Mouse (Mus musculus) adrenal gland, postnatal 10 days (tissue): Measurements from ENCODE around the gene Tfap2d. TPM values are rescaled to one million over a fixed set of nuclear protein-coding genes. Genes with fewer than 3 reads are reported as not detected.
A peak's percentile ranks its signal among the peaks of the same experiment; 100 is the strongest.

ENCODE experiments used
- DNase-seq: peaks from one replicate; pipeline ENCODE4 v3.0.0; 2021; ENCODE audit warnings: mixed read lengths
- long read RNA-seq, 2 experiments: library from polyadenylated mRNA; stranded (forward); transcript quantifications; one replicate each; pipeline ENCODE4 v2.0.0; 2021
- total RNA-seq, 2 experiments: library from RNA; stranded (reverse); gene quantifications; 2 replicates each; pipeline ENCODE4 v1.2.3; 2021

Tfap2d gene
- not detected for total RNA-seq
- long read RNA-seq, experiment 1: 0 reads
- long read RNA-seq, experiment 2: 0 reads

- no peak for DNase-seq
These were observed at the start of gene Tfap2d for GRCm38 (mm10) chr1:19102631-19103030. Tfap2d (plus strand) TSS chr1:19103022.

- no peak for DNase-seq
These were observed 46.5 kb upstream of the Tfap2d start for GRCm38 (mm10) chr1:19056300-19056699.

- DNase-seq: no peak
These were observed 46.0 kb upstream of the Tfap2d start for GRCm38 (mm10) chr1:19056861-19057260.

GRCm38 (mm10) chr1:19088078-19088477, 14.7 kb upstream of the Tfap2d start:
- DNase-seq: no peak

- DNase-seq: peak; percentile 10
These were observed 5.9 kb upstream of the Tfap2d start for GRCm38 (mm10) chr1:19096921-19097320.

GRCm38 (mm10) chr1:19103316-19103715, 494 bp downstream of the Tfap2d start:
- no peak for DNase-seq

- DNase-seq: no peak
These were observed 937 bp downstream of the Tfap2d start for GRCm38 (mm10) chr1:19103776-19104142.

- no peak for DNase-seq
These were observed 1.5 kb downstream of the Tfap2d start for GRCm38 (mm10) chr1:19104143-19104857.

GRCm38 (mm10) chr1:19106401-19106800, 3.6 kb downstream of the Tfap2d start:
- no peak for DNase-seq

GRCm38 (mm10) chr1:19106841-19107800, 4.3 kb downstream of the Tfap2d start:
- DNase-seq: no peak

- no peak for DNase-seq
These were observed 5.0 kb downstream of the Tfap2d start for GRCm38 (mm10) chr1:19107801-19108200.

GRCm38 (mm10) chr1:19109711-19110110, 6.9 kb downstream of the Tfap2d start:
- DNase-seq: peak; percentile 26

GRCm38 (mm10) chr1:19110211-19110610, 7.4 kb downstream of the Tfap2d start:
- DNase-seq: no peak

GRCm38 (mm10) chr1:19111020-19111419, 8.2 kb downstream of the Tfap2d start:
- DNase-seq: no peak

GRCm38 (mm10) chr1:19178742-19179397, 76.0 kb downstream of the Tfap2d start:
- peak; percentile 16 for DNase-seq

- DNase-seq: peak; percentile 64
These were observed 102.8 kb downstream of the Tfap2d start for GRCm38 (mm10) chr1:19205649-19206048.

GRCm38 (mm10) chr1:19206194-19206593, 103.4 kb downstream of the Tfap2d start:
- peak; percentile 47 for DNase-seq

GRCm38 (mm10) chr1:19207611-19208010, 104.8 kb downstream of the Tfap2d start:
- no peak for DNase-seq

- no peak for DNase-seq
These were observed 106.0 kb downstream of the Tfap2d start, which contains the start of gene Tfap2b for GRCm38 (mm10) chr1:19208641-19209358. Tfap2b (plus strand) TSS chr1:19208914.

GRCm38 (mm10) chr1:19209359-19209745, 106.5 kb downstream of the Tfap2d start:
- no peak for DNase-seq

GRCm38 (mm10) chr1:19209776-19210175, 107.0 kb downstream of the Tfap2d start:
- no peak for DNase-seq
